Mouse (Mus musculus) spleen, embryonic (tissue): ENCODE measurements at regions not wholly inside any gene's neighbourhood (a gene's known extent, or its start where the extent isn't known, plus 50 kb on each side); places are given as distances from the start of the nearest gene placed in this dataset.

Source experiments
- CTCF ChIA-PET: fragments of 350-600 bp; sonication (Branson Sonifier 250); formaldehyde crosslinking; loops from one replicate; lab custom pipeline; 2022; lab: Charles Lee

DNA sequence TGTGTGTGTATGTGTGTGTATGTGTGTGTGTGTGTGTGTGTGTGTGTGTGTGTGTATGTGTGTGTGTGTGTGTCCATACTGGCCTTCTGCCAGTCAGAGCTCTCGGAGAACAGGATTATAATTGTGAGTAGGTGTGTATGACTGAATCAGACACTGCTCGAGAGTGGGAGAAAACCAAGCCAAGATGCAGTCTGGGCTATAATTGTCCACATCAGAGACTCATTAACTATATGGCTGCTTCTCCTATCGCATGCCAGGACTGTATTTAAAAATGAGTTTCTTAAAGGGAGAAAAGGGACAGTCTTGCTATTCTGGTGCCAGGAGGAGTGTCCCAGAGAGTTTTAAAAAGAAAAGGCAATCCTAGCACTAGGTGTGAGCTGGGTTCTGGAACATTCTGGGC lies 58.7 kb upstream of the Adpgk start:
- CTCF ChIA-PET, result no interaction called here

DNA sequence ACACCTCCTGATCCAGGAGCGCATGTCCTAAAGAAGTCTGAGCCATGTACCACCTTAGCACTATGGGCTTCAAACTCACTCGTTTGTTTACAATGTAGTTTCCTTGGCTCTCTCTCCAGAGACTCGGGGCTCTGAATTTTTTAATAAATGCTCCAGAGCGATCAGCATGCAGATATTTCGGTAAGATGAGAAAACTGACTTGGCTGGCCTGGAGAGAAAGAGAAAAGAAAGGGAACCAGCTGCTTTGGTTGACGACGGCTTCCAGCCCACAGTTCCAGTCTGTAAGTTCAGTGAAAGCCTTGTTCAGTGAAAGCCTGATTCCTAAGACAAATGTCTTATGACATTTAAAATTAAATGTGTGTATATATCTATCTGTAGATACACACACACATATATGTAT lies 59.4 kb upstream of the Adpgk start:
- CTCF ChIA-PET, result no interaction called here

- CTCF ChIA-PET, result no interaction called here
These were observed 60.2 kb upstream of the Adpgk start for GRCm38 (mm10) chr9:59231186-59231585.

DNA sequence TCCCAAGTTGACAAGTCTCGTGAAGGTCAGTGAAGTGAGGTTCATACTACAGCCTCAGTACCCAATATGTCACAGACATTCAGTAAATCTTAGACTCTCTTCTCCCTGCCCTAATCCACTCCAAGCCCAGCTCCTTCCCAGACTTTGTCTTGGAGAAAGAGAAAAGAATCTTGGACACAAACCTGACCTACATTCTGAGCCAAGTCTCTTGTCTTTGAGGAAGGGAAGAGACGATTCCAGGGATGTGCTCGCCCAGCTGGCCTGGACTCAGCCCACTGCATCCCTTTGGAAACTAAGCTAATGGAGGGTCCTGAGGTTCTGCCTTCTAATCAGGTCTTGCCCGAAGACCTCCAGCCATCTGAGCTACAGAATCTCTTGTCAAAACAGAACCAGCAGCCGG lies 61.2 kb upstream of the Adpgk start:
- CTCF ChIA-PET, result no interaction called here

GRCm38 (mm10) chr9:59227948-59228347 lies 63.4 kb upstream of the Adpgk start:
- CTCF ChIA-PET, result no interaction called here

DNA sequence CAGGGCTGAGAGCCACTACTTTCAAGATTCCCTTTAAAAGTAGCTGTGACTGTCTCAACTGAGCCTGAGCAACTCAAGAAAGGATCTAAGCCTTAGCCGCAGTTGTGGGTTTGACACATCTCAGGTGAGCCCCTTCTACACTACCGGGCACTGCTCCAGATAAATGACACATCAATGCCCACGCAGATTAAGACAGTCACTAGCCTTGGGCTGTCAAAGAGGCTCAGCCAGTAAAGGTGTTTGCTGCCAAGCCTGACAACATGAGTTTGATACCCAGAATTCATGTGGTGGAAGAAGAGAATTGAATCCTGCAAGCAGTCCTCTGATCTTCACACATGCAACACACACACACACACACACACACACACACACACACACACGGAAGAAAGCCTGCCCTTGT lies 65.0 kb upstream of the Adpgk start:
- CTCF ChIA-PET, result no interaction called here

- CTCF ChIA-PET, result no interaction called here
These were observed 72.1 kb upstream of the Adpgk start for GRCm38 (mm10) chr9:59219277-59219676.

DNA sequence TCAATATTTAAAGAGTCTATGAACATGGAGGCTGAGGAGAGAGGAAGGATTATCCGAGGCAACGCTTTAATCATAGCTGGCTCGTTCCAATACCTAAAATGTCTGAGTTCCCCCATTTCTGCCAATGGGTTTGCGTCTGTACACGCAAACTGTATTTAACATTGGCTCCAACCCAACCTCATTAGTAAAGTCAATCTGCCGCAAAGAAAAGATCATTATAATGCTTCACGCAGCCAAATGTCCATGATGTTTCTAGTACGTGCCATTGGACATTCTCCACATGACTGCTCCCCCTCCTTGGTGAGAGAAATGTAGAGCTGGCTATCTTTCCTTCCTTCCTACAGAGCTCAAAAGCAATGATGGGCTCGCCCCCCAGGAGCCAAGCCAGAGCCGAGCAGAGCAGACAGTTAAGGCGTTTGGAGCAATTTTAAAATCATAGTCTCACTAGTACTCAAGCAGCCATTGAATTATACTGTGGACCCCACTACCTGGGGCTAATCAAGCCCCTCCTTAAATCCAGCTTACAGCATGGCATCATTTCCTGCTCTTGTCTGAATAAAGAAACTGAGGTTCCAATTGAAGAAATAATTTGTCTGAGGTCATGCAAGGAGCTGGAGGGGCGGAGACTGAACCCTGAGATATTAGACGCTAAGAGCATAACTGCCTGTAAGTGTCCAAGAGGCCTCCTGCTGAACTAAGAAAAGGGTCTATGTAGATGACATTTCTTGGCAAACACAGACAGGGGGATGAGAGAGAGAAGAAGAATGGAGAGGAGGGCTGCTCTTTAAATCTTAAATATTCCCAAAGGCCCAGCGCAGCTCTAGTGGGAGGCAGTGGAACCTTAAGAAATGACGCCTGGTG lies 88.5 kb upstream of the Adpgk start:
- CTCF ChIA-PET, result no interaction called here

DNA sequence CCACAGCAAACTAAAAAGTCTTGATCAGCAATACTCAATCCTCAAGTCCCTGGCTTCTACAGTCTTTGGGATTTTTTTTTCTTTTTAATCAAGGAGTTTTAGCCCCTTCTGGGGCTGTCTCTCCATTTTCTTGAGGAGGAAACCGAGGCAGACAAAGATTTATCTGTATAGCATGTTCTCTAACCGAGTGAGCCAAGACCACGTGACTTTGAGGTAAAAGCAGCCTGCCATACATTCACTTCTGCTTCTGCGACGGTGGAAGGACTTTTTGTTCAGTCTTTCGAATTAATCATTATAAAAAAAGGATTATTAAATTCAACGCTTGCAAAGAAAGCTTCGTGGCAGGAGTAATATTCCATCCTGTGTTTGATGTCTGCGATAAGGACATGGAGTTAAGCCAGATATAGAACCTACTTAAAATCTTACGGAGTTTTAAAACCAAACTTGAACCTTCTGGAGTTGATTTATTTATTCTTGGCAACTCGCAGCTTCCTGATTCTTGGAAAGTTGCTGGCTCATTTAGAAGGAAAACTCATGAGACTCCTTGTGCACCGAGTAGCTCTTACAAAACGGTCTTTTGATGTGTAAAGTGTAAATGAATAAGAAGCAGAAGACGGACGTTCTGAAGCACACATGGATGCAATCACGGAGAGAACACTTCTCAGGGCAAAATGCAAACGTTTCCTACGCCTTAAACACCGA lies 91.7 kb upstream of the Adpgk start:
- CTCF ChIA-PET, result no interaction called here

GRCm38 (mm10) chr9:59198221-59198875 lies 93.0 kb upstream of the Adpgk start:
- CTCF ChIA-PET, result no interaction called here

DNA sequence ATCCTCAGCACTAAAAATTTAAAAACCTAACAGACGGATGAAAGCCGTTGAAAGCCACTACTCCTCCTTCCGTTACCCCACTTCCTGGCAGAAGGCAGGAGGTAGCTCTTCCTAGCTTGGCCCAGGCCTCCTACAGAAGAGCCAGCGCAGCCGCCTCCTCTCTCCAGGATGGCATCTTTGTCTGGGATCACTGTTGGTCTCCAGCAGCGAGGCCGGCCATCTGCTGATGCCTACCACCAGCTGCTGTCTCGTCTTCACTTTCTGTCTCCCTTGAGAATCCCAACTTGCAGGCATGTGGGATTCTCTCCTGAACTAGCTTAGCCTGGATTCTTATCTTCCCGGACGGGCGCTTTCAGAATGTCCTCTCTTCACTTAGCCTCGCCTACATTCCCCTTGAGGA lies 93.9 kb upstream of the Adpgk start:
- CTCF ChIA-PET, result no interaction called here

GRCm38 (mm10) chr9:59193971-59194370 lies 97.4 kb upstream of the Adpgk start:
- CTCF ChIA-PET, result no interaction called here

DNA sequence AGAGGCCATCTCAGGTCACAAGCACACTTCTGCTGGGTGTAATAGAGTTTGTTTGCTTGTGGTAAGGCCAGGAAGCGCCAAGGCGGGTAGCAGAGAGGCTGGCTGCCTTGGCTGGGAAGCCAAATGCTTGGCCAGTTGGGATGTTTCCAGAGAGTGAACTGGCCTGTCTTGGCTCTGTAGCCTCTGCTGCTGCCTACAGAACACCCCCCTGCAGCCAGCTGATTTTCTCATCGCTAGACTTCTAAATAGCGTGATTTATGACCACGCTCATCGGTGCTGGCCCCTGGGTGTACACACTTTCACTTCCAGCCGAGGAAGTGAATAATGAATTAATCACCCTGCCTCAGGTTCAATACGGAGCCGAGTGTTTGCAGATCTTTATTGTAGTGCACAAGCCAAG lies 102.2 kb upstream of the Adpgk start:
- CTCF ChIA-PET, result no interaction called here

- CTCF ChIA-PET, result no interaction called here
These were observed 102.9 kb upstream of the Adpgk start for GRCm38 (mm10) chr9:59188411-59188810.

DNA sequence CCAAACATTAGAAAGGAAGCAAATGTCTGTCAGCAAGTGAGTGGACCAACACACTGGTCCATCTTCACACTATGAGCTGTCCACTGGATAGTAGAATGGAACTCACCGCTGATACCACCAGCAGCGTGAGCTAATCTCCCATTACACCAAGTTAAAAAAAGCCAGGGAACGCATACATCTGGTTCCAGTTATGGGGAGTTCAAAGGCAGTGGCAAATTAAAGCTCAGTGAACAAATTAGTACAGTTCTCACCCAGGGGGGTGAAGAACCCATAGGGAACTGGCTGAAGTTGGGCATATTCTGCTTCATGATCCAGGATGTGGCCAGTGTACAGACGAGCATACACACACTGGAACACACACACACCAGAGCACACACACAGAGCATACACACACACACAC lies 105.0 kb upstream of the Adpgk start:
- CTCF ChIA-PET, result no interaction called here

DNA sequence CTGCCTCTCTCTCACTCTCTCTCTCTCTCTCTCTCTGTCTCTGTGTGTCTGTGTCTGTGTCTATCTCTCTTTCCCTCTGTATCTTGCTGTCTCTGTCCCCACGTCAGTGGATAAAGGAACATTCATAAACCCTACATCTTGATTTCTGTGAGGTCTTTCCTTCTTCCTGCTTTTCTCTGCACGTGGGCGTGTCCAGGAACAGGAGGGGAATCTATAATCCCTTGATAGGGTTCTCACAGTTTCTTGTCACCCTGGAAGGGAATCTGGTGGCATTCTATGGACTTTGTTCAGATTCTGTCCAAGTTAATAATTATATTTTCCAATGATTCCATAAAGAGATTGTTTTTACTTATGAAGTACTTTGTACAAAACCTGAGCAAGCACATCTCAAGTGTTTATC lies 107.3 kb upstream of the Adpgk start:
- CTCF ChIA-PET, result no interaction called here

DNA sequence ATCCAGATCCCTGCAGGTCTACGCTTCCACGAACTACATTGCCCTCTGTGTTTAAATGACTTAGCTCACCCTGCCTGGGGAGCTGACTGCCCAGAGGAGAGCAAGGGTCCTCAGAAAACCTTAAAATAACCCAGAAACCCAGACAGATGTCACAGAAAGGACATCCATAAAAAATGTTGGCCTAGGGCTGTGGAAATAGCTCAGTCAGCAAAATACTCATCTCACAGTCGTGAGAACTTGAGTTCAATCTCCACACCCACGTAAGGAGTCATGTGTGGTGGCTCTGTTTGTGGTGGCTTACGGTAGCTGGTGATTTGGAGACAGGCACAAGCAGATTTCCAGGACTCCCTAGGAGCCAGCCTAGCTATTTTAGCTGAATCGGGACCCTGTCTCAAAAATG lies 108.5 kb upstream of the Adpgk start:
- CTCF ChIA-PET, result no interaction called here

- CTCF ChIA-PET, result no interaction called here
These were observed 108.9 kb upstream of the Adpgk start for GRCm38 (mm10) chr9:59182490-59182889.

- CTCF ChIA-PET, result no interaction called here
These were observed 119.8 kb upstream of the Adpgk start for GRCm38 (mm10) chr9:59171576-59171975.

- CTCF ChIA-PET, result no interaction called here
These were observed 127.2 kb upstream of the Neo1 start for GRCm38 (mm10) chr9:59163390-59163976.

- CTCF ChIA-PET, result no interaction called here
These were observed 126.7 kb upstream of the Neo1 start for GRCm38 (mm10) chr9:59162954-59163353.

DNA sequence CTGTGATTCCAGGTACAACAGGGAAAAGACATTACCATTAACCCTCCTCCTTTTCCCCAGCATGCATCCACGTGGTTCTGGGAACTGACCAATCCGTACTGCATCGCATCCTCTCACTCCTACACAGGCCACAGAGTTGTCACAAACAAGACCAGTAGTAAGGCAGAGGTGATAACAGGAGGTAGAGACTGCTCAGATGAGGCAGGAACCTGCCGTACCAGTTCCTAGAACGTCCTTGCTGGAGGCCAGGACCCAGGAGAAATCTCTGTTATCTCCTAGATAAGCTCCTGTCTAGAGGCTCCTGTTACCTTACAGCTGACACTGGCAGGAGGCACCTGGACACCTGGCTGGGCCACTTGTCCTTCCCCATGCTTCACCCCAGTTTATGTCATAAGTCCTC lies 121.4 kb upstream of the Neo1 start:
- CTCF ChIA-PET, result no interaction called here
